Mouse (Mus musculus) erythroblast, embryonic 14.5 days (primary cell): ENCODE data around the gene Nptxr. TPM values are rescaled to one million over a fixed set of nuclear protein-coding genes. Genes with fewer than 3 reads are reported as not detected.
A peak's percentile ranks its signal among the peaks of the same experiment; 100 is the strongest.

ENCODE experiments used
- H3K27me3 ChIP-seq: 2 replicates; pipeline ENCODE4 v1.6.1; 2012; ENCODE audit warnings: inconsistent platforms; ENCODE audit not compliant: control insufficient read depth
- H3K36me3 ChIP-seq: 2 replicates; pipeline ENCODE4 v1.6.1; 2012; ENCODE audit warnings: mild to moderate bottlenecking, inconsistent platforms; ENCODE audit not compliant: control insufficient read depth
- H3K4me1 ChIP-seq: 2 replicates; pipeline ENCODE4 v1.6.1; 2012; ENCODE audit warnings: inconsistent platforms; ENCODE audit not compliant: control insufficient read depth
- H3K4me3 ChIP-seq: replicated peaks from 2 replicates; pipeline ENCODE3; 2012; ENCODE audit warnings: moderate library complexity, mild to moderate bottlenecking, inconsistent platforms
- H3K9me3 ChIP-seq: 2 replicates; pipeline ENCODE4 v1.6.1; 2012; ENCODE audit warnings: low read length, inconsistent platforms, mixed read lengths; ENCODE audit not compliant: control insufficient read depth
- GATA1 ChIP-seq: IDR thresholded peaks from 2 replicates; pipeline ENCODE4 v1.6.1; 2012; ENCODE audit warnings: low read length, inconsistent platforms, mixed read lengths
- TAL1 ChIP-seq: IDR thresholded peaks from 3 replicates; pipeline ENCODE4 v1.6.1; 2012; ENCODE audit warnings: low read length, inconsistent platforms, mixed read lengths
- polyA plus RNA-seq: library from polyadenylated mRNA; stranded (reverse); fragments of >175 nt; gene quantifications from 2 replicates; pipeline ENCODE4 v1.2.3, GENCODE M21; 2012

Nptxr gene
- polyA plus RNA-seq, 1 experiment: not detected

DNA sequence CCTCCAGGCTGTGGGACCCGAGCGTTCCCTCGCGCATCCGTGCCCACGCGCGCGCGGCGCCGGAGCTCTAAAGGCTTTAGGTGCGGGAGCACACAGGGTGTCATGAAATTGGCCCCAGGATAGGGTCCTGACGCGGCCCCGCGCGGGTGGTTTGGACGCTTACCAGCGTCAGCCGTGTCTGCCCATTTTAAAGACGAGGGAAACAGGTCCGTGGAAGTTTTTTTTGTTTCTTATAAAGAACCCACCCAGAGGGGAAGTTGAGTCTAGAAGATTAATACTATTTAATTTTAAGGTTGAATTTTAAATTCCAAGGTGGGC lies 61.9 kb downstream of the Nptxr start:
- Histone ChIP-seq H3K4me1 (peaks cover 34% of the 10 kb centered on the region), H3K36me3 (peaks cover 21% of the 10 kb centered on the region), H3K4me3 (peak overlapping the region; percentile 88), H3K27me3 (peaks cover 19% of the 10 kb centered on the region), H3K9me3 (no peaks in the 10 kb centered on the region)
- no peak for TF ChIP-seq GATA1
- no peak for TF ChIP-seq TAL1

DNA sequence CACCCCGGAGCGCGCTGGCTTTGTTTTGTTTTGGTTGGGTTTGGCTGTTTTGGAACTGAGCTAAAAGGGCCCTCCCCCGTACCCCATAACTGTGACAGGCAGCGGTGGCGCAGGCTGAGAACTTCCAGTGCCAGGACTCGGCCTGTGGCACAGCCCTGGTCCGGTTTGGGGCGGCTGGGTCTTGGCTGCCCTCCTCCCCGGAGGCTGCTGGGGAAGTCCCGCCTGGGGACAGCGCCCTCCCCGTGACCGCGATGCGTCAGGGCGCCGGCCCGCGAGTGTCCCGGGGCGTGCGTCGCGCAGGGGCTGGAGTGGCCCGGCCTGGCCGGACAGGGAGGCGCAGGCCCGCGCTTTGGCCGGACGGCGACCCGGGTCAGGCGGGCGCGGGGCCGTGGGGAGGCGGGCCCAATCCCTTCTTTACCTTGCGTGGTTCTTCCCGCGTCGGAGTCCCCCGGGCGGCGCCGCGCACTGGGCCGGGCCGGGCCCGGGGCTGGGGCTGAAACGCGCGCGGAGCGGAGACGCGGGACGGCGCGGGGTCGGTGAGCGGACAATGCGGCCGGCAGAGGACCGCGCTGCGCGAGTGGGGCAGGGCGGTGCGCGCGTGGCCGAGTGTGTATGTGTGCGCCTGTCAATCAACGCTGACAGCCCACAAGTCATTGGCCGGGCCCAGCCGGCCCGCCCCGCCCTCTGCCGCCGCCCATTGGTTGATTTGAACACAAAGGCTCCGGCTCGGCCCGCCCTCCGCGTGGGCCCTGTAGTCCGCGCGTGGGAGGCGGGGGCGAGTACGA lies 62.5 kb downstream of the Nptxr start, which contains the start of gene Sun2:
Gene Sun2, minus strand, starts transcription at position 616 of the 785 bp plus-strand sequence.
- Histone ChIP-seq H3K4me1 (peaks cover 34% of the 10 kb centered on the region), H3K4me3 (peak within 1 kb of the TSS; percentile 88), H3K9me3 (no peaks in the 10 kb centered on the region), H3K36me3 (peaks cover 27% of the 10 kb centered on the region), H3K27me3 (peaks cover 19% of the 10 kb centered on the region)
- TF ChIP-seq TAL1 (no peak), GATA1 (no peak)

DNA sequence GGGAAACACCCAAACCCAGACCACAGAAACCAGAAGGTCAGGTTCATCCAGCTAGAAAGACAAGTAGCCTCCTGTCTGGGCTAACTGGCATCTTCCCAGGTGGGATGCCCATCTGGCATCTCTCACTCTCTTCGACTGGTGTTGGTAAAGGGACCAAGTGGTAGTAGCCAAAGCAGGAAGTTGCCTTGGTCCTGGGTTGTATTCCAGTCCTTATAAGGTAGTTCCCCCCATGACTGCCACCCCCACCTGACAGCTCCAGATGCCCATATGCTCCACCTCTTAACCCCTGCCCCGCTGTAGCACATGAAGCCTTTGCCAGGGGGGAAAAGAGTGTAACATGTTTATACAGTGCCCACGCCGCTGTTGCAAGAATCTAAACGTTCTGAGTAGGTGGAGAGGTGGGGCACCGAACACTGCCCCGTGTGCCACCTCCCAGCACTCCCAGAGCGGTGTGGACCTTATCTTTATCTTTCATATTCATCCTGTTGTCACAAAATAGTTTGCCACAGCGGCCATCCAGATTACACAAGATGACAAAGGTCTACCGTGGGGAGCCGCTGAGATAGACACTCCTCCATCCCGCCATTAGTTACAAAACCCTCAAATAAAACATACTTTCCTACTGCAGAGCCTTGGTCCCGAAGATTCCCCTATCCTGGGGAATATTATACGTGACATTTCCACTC lies 63.2 kb downstream of the Nptxr start:
- H3K27me3 ChIP-seq: peaks cover 19% of the 10 kb centered on the region
- H3K9me3 ChIP-seq: no peaks in the 10 kb centered on the region
- peaks cover 35% of the 10 kb centered on the region for H3K36me3 ChIP-seq
- peak overlapping the region; percentile 88 for H3K4me3 ChIP-seq
- no peak for TF ChIP-seq GATA1
- no peak for TF ChIP-seq TAL1
- H3K4me1 ChIP-seq: peaks cover 34% of the 10 kb centered on the region

DNA sequence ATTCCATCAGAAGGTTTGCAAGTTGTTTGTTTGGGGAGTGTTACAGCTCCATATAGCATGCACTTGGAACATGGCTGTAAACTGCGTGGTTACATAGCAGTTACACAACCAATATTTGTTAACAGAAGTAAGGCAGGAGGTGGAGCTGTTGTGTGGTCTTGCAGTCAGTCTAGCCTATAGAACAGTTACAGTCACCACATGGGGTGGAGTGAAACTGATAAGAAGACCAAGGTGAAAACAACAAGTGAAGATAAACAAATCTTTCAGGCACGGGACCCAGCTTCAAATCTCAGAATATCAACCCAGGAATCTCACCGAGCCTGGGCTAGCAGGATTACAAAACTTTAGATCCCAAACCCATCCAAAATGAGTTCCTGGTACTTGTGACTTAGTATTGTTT lies 63.8 kb downstream of the Nptxr start:
- Histone ChIP-seq H3K36me3 (peaks cover 38% of the 10 kb centered on the region), H3K27me3 (peaks cover 18% of the 10 kb centered on the region), H3K4me1 (peaks cover 34% of the 10 kb centered on the region), H3K9me3 (no peaks in the 10 kb centered on the region), H3K4me3 (peak overlapping the region; percentile 88)
- TF ChIP-seq GATA1 (no peak), TAL1 (no peak)

Other genes starting within 250 kb of the Nptxr start
- gene Dmc1, start 199.7 kb downstream of the Nptxr start, polyA plus RNA-seq: not detected in 2 replicates
- gene Fam227a, start 145.8 kb downstream of the Nptxr start, polyA plus RNA-seq: not detected in 2 replicates
- gene Cby1, start 145.6 kb downstream of the Nptxr start, polyA plus RNA-seq: 5.9 and 7.1 TPM in 2 replicates
- 12.2 and 13.5 TPM in 2 replicates for gene Tomm22, start 133.9 kb downstream of the Nptxr start, polyA plus RNA-seq
- 1.8 and 2.5 TPM in 2 replicates for gene Josd1, start 116.8 kb downstream of the Nptxr start, polyA plus RNA-seq
- 21.9 and 23.6 TPM in 2 replicates for gene Gtpbp1, start 113.9 kb downstream of the Nptxr start, polyA plus RNA-seq
- 2.8 and 4.2 TPM in 2 replicates for gene Sun2, start 62.2 kb downstream of the Nptxr start, polyA plus RNA-seq
- gene Dnal4, start 26.9 kb downstream of the Nptxr start, polyA plus RNA-seq: 0.69 and 1.1 TPM in 2 replicates
- not detected in 2 replicates for gene Npcd, start 29.5 kb upstream of the Nptxr start, polyA plus RNA-seq
- 2.7 and 4.0 TPM in 2 replicates for gene Cbx6, start 29.9 kb upstream of the Nptxr start, polyA plus RNA-seq
- gene Apobec3, start 86.9 kb upstream of the Nptxr start, polyA plus RNA-seq: 0.03 and 0.07 TPM in 2 replicates
- 0.28 and 0.50 TPM in 2 replicates for gene Cbx7, start 166.4 kb upstream of the Nptxr start, polyA plus RNA-seq
- 0.08 and 0.09 TPM in 2 replicates for gene Pdgfb, start 210.2 kb upstream of the Nptxr start, polyA plus RNA-seq